Mouse (Mus musculus) E14TG2a.4 (cell line): Measurements from ENCODE around the gene Fam71f1.

ENCODE experiments used
- CTCF ChIP-seq: conservative IDR thresholded peaks from 2 replicates; pipeline ENCODE4 v1.5.1; 2014; ENCODE audit warnings: low read length
- NANOG ChIP-seq: IDR thresholded peaks from 2 replicates; pipeline ENCODE4 v1.6.1; 2014; ENCODE audit warnings: borderline replicate concordance, low read length, mixed read lengths
- POU5F1 ChIP-seq: IDR thresholded peaks from 2 replicates; pipeline ENCODE4 v1.6.1; 2014; ENCODE audit warnings: low read length, borderline replicate concordance

GRCm38 (mm10) chr6:29322735-29323134 is 3.8 kb downstream of the Fam71f1 start:
- TF ChIP-seq CTCF (no peak), NANOG (no peak), POU5F1 (no peak)
